Mouse (Mus musculus): ENCODE measurements around the gene Fbxl15.

DNA sequence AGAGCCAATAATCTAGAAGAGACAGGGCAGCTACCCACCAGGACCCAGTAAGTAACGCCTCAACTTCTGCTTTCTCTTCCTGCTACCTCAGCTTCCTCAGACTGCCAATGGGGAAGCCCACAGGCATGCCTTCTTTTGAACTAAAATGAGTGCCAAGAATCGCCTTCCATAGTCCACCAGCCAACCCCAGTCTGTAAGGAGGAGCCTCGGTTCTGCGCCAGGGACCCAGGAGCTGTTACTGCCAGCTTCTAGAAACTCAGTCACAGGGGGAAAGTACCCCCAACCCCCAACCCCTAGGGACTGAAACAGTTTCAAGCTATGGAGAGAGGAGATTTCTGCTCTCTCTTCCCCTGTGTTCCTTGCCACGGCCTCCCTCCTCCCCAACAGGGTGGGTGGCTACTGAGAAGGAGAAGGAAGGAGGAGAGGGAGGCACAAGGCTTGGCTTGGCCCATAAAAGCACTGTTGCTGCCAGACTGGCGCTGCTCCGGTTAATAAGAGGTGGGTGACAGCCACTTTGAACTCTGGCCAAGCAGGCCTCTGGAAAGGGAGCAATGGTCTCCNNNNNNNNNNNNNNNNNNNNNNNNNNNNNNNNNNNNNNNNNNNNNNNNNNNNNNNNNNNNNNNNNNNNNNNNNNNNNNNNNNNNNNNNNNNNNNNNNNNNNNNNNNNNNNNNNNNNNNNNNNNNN, 11.4 kb downstream of the Fbxl15 start:
- TF ChIP-seq CTCF (IDR thresholded peaks at IDR 0.05; ENCODE audit: extremely low read depth, insufficient read length, insufficient replicate concordance, low read depth, low read length) (no peak), POLR2A (IDR thresholded peaks at IDR 0.05; ENCODE audit: low read depth, low read length) (no peak)

Data from small intestine, adult 2 months (tissue).